Comparison of ENCODE assay signal across 31 mouse cellular contexts in the genomic region with DNA sequence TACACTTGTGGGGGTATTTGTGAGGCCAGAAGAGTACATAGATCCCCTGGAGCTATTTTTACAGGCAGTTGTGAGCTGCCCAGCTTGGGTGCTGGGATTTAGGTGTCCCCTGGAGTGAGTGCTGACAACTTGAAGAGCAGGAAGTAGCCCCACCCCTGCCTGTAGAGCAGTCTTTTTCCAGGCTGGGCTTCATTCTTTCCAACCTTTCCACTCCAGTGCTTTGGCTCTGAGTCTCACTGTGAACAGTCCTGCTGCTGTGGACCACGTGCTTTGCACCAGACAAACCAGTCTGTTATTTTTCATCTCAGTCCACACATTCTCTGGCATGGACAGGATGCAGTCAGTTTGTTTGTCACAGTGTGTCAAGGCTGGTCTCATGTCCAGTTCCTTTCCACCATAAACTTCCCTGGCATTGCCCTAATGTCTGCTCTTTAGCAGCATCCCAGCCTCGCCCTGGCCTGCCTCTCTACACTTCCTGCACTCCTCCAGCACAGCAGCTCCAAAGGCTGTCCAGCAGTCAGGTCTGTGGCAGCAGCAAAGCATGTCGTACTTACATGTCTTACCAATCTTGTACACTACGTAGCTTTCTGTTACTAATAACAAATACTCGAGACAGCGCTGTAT. TPM values are rescaled to one million over a fixed set of nuclear protein-coding genes. Genes with fewer than 3 reads are reported as not detected.
DNase-seq lines count a peak whose midpoint lies in the region; ATAC-seq lines count a peak whose summit lies in the region.
"Had no signal": no experiment of that assay in that cellular context is flagged by ENCODE, and none has a peak within 500 bp of the region (broad histone marks: within the 10 kb centered on the region; RNA-seq: fewer than 3 reads in every experiment).

No protein-coding gene starts in this region.

- H3K4me2 ChIP-seq in heart, embryonic 14.5 days (ENCODE audit: low read length): no peak overlapping the region
- no peak overlapping the region for H3K4me2 ChIP-seq in forebrain, embryonic 15.5 days (replicated peaks)
- H3K4me2 ChIP-seq: forebrain, embryonic 13.5 days; liver, embryonic 13.5 days; midbrain, embryonic 12.5 days; stomach, embryonic 15.5 days had no signal

- ATAC-seq in heart, embryonic 14.5 days (ENCODE audit: insufficient number of reproducible peaks, insufficient read depth, low FRiP score, low read depth): peak; percentile 74
- no peak for ATAC-seq in forebrain, embryonic 15.5 days (replicated peaks)
- ATAC-seq: CD4-positive, CD25-positive, alpha-beta regulatory T cell, adult 4 months; forebrain, embryonic 13.5 days; hindbrain, postnatal 0 days; intestine, embryonic 16.5 days had no signal

- H3K4me3 ChIP-seq in heart, embryonic 14.5 days (ENCODE audit: control insufficient read depth in 1 of 2, insufficient read depth in 1 of 2, low read depth in 1 of 2, low read length in 2 of 2): no peak overlapping the region
- no peak overlapping the region for H3K4me3 ChIP-seq in heart, embryonic 10.5 days
- H3K4me3 ChIP-seq in forebrain, embryonic 15.5 days: no peak overlapping the region
- H3K4me3 ChIP-seq: forebrain, embryonic 13.5 days; gastrocnemius, adult 2 months; liver, embryonic 13.5 days; midbrain, embryonic 12.5 days; stomach, embryonic 15.5 days had no signal

- 60% methylated on average over 6 of the region's 6 CpGs for WGBS in heart, embryonic 14.5 days
- WGBS in heart, embryonic 10.5 days: 70% methylated on average over 6 of the region's 6 CpGs
- WGBS in forebrain, embryonic 15.5 days: 83% methylated on average over 6 of the region's 6 CpGs

- H3K27ac ChIP-seq in heart, embryonic 14.5 days (replicated peaks in 1 of 2; ENCODE audit: control insufficient read depth in 1 of 2, insufficient read depth in 1 of 2, low read depth in 2 of 2, low read length in 2 of 2): peak overlapping the region; percentile 53 to 75
- H3K27ac ChIP-seq in heart, embryonic 10.5 days: no peak overlapping the region; the same call in 1 of the 2 replicates
- H3K27ac ChIP-seq in forebrain, embryonic 15.5 days (replicated peaks): no peak overlapping the region
- H3K27ac ChIP-seq: forebrain, embryonic 13.5 days; gastrocnemius, adult 2 months; hindbrain, postnatal 0 days; liver, embryonic 13.5 days; midbrain, embryonic 12.5 days; stomach, embryonic 15.5 days had no signal

- H3K4me1 ChIP-seq in heart, embryonic 14.5 days (ENCODE audit: control insufficient read depth in 2 of 2, insufficient read depth in 2 of 2, low read length in 2 of 2): peaks cover 5 to 15% of the 10 kb centered on the region in 2 experiments; a peak in 3 of 4 replicates
- H3K4me1 ChIP-seq in heart, embryonic 10.5 days: peaks cover 14% of the 10 kb centered on the region
- H3K4me1 ChIP-seq in forebrain, embryonic 15.5 days: no peaks in the 10 kb centered on the region
- H3K4me1 ChIP-seq: forebrain, embryonic 13.5 days; midbrain, embryonic 12.5 days; stomach, embryonic 15.5 days had no signal

- DNase-seq in heart, adult 11 months: peak; percentile 85
- DNase-seq in heart, postnatal 25 days (ENCODE audit: low spot score): no peak
- no peak for DNase-seq in heart, embryonic 10.5 days (ENCODE audit: low spot score)
- DNase-seq in brain, adult 2 months (ENCODE audit: low read depth, low spot score): peak; percentile 41
- peak; percentile 38 for DNase-seq in kidney, postnatal 10 days
- DNase-seq in left cerebral cortex, adult 11 months (ENCODE audit: low spot score): no peak
- DNase-seq: adrenal gland, postnatal 36 days; cerebellum, adult 18-20 months; gastrocnemius, adult 2 months; liver, embryonic 13.5 days; lung, adult 2 months; lung, postnatal 14 days; thymus, adult 18-20 months; thymus, postnatal 4 days had no signal

- H3K27me3 ChIP-seq in heart, embryonic 14.5 days (ENCODE audit: control insufficient read depth, insufficient read depth, low read length): no peaks in the 10 kb centered on the region
- H3K27me3 ChIP-seq in heart, embryonic 10.5 days (ENCODE audit: insufficient read depth, poor library complexity, severe bottlenecking): no peaks in the 10 kb centered on the region
- H3K27me3 ChIP-seq in forebrain, embryonic 15.5 days: no peaks in the 10 kb centered on the region
- H3K27me3 ChIP-seq: forebrain, embryonic 13.5 days; liver, embryonic 13.5 days; midbrain, embryonic 12.5 days; stomach, embryonic 15.5 days had no signal

- intact Hi-C loops in heart, postnatal 25 days (cut with DNase I): no loop called here

- peaks cover 42% of the 10 kb centered on the region for H3K36me3 ChIP-seq in heart, embryonic 14.5 days (ENCODE audit: control insufficient read depth, insufficient read depth, low read length)
- peaks cover 56% of the 10 kb centered on the region for H3K36me3 ChIP-seq in heart, embryonic 10.5 days
- peaks cover 24% of the 10 kb centered on the region for H3K36me3 ChIP-seq in forebrain, embryonic 15.5 days

- no peak overlapping the region for H3K9ac ChIP-seq in heart, embryonic 14.5 days (ENCODE audit: low read length)
- H3K9ac ChIP-seq in forebrain, embryonic 15.5 days (replicated peaks): no peak overlapping the region
- H3K9ac ChIP-seq: forebrain, embryonic 13.5 days; liver, embryonic 13.5 days; midbrain, embryonic 12.5 days; stomach, embryonic 15.5 days had no signal

- no peaks in the 10 kb centered on the region for H3K9me3 ChIP-seq in heart, embryonic 14.5 days (ENCODE audit: control insufficient read depth, low read length)
- H3K9me3 ChIP-seq in heart, embryonic 10.5 days: no peaks in the 10 kb centered on the region
- H3K9me3 ChIP-seq in forebrain, embryonic 15.5 days: no peaks in the 10 kb centered on the region
- H3K9me3 ChIP-seq: forebrain, embryonic 13.5 days; liver, embryonic 13.5 days; midbrain, embryonic 12.5 days; stomach, embryonic 15.5 days had no signal

RNA-seq across cellular contexts. Expression of gene Aqp8, which starts 36.8 kb away (rescaled TPM):
- 1 to 10 TPM; 1.7 to 2.0 TPM for total RNA-seq in heart, postnatal 25 days (2021)
- 2.2 and 2.4 TPM in 2 replicates for polyA plus RNA-seq in heart, embryonic 14.5 days (2014; fragmentation: Nextera tagmentation; extraction: Ambion mirVana)
- polyA plus RNA-seq in heart, embryonic 10.5 days (2016; fragmentation: Nextera tagmentation; extraction: Ambion mirVana): 1.4 and 1.7 TPM in 2 replicates
- not detected in 2 replicates for polyA plus RNA-seq in forebrain, embryonic 15.5 days (2015; fragmentation: Nextera tagmentation; extraction: Ambion mirVana)
- total RNA-seq: adrenal gland, adult 18-20 months; adrenal gland, postnatal 36 days; gastrocnemius, adult 2 months; hindbrain, postnatal 0 days; layer of hippocampus, adult 18-20 months; layer of hippocampus, postnatal 25 days; left cerebral cortex, postnatal 14 days; megakaryocyte, adult 5-6 weeks; monocyte, adult 5-6 weeks; neutrophil, adult 5-6 weeks had no signal
- polyA plus RNA-seq: CD4-positive, CD25-positive, alpha-beta regulatory T cell, adult 4 months; embryonic facial prominence, embryonic 14.5 days; forebrain, embryonic 13.5 days; frontal cortex, adult 2 months had no signal

RNA-seq across cellular contexts. Expression of gene Arhgap17, which starts 55.5 kb away (rescaled TPM):
- 10 to 100 TPM; 16.7 to 20.2 TPM for total RNA-seq in heart, postnatal 25 days (2021)
- 17.4 and 19.2 TPM in 2 replicates for polyA plus RNA-seq in heart, embryonic 14.5 days (2014; fragmentation: Nextera tagmentation; extraction: Ambion mirVana)
- polyA plus RNA-seq in heart, embryonic 10.5 days (2016; fragmentation: Nextera tagmentation; extraction: Ambion mirVana): 24.0 and 27.0 TPM in 2 replicates
- 10.1 and 10.3 TPM in 2 replicates for polyA plus RNA-seq in forebrain, embryonic 15.5 days (2015; fragmentation: Nextera tagmentation; extraction: Ambion mirVana)

RNA-seq across cellular contexts. Expression of gene Lcmt1, which starts 55.7 kb away (rescaled TPM):
- total RNA-seq in heart, postnatal 25 days (2021): 10 to 100 TPM; 20.0 to 21.9 TPM
- 39.6 and 40.4 TPM in 2 replicates for polyA plus RNA-seq in heart, embryonic 14.5 days (2014; fragmentation: Nextera tagmentation; extraction: Ambion mirVana)
- polyA plus RNA-seq in heart, embryonic 10.5 days (2016; fragmentation: Nextera tagmentation; extraction: Ambion mirVana): 42.7 and 50.2 TPM in 2 replicates
- 96.5 and 102 TPM in 2 replicates for polyA plus RNA-seq in forebrain, embryonic 15.5 days (2015; fragmentation: Nextera tagmentation; extraction: Ambion mirVana)

Comparison
In these comparisons a context has a peak if more than half of its experiments do, and no peak if none do; other contexts are left out.
1. DNase-seq: peak in heart, adult 11 months (single experiment), brain, adult 2 months (single experiment) and kidney, postnatal 10 days (single experiment); none in heart, postnatal 25 days (single experiment), heart, embryonic 10.5 days (single experiment) and left cerebral cortex, adult 11 months (single experiment).
2. H3K27ac ChIP-seq: peak in heart, embryonic 14.5 days (2 of 2); none in heart, embryonic 10.5 days (single experiment) and forebrain, embryonic 15.5 days (single experiment).